Mouse (Mus musculus) cerebellum, postnatal 36 days (tissue): ENCODE measurements around the gene Noct.
"Not testable (repeated sequence)": the region's sequence is repeated elsewhere in the genome, so short reads cannot be mapped to it uniquely, and the experiment has no call there.

ENCODE experiments used
- DNase-seq, 2 experiments: peaks; one replicate each; pipeline ENCODE4 v3.0.0; 2021 to 2022; ENCODE audit warnings: mixed read lengths in 2 of 2

Gene Noct

GRCm38 (mm10) chr3:51224363-51225225 is at the start of gene Noct:
Noct (plus strand) TSS chr3:51224447.
- DNase-seq = peak; percentile 89 to 93

- DNase-seq = no peak
Observed at GRCm38 (mm10) chr3:51178158-51178557, 46.1 kb upstream of the Noct start.

DNA sequence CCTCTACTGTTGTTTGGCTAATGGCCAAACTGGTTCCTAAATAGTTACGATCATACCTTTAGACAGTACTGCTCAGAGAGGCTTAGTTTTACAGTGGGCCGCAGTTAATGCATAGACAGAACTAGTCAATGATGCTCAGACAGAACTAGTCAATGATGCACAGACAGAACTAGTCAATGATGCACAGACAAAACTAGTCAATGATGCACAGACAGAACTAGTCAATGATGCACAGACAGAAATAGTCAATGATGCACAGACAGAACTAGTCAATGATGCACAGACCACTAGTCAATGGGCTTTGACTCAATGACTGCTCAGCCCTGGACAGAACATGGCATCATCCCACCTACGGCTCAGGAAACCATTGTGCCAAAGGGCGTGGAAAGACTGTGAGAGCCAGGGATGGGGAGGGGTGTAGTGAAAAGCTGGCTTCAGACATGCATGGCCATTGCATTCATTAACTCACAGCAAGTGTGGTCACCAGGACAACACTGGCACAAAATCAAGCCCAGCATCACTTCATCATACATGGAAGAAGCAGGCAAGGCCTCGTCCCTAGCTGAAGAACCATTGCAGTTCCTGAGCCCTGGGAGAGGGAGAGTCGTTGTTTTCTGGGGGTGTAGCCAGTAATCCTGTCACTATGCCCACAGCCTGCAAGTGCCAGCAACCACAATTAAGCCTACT is 44.6 kb upstream of the Noct start:
- no peak for DNase-seq

GRCm38 (mm10) chr3:51180341-51180940 is 43.8 kb upstream of the Noct start:
- DNase-seq = no peak

DNA sequence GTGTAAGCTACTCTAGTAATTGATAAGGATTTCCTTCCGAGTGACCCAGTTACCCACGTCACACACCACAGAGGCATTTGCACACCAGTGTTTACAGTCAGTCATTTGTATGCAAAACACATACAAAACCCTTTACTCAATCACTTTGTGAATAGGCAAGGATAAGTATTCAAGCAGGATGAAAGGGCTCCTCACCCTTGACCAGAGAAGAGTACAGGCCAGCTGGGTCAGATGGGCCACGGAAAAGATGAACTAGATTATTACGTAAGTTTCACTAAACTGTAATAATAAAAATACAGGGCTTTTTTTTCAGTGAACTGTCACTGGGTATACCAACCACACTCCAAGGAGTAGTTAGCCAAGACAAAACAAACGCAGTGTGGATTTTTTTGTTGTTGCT is 41.8 kb upstream of the Noct start:
- no peak for DNase-seq

GRCm38 (mm10) chr3:51183508-51183907 is 40.7 kb upstream of the Noct start:
- DNase-seq = not testable (repeated sequence)

DNA sequence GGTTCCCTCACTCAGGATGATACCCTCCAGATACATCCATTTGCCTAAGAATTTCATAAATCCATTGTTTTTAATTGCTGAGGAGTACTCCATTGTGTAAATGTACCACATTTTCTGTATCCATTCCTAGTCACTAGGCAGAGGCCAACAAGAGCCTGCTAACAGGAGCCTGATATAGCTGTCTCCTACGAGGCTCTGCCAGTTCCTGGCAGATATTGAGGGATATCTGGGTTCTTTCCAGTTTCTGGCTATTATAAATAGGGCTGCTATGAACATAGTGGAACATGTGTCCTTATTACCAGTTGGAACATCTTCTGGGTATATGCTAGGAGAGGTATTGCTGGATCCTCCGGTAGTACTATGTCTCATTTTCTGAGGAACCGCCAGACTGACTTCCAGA is 40.3 kb upstream of the Noct start:
- DNase-seq = not testable (repeated sequence)

GRCm38 (mm10) chr3:51184715-51185114 is 39.5 kb upstream of the Noct start:
- no peak for DNase-seq

- DNase-seq = no peak
Observed at GRCm38 (mm10) chr3:51185406-51185805, 38.8 kb upstream of the Noct start.

GRCm38 (mm10) chr3:51194075-51194474 is 30.2 kb upstream of the Noct start:
- no peak for DNase-seq

- DNase-seq = no peak
Observed at GRCm38 (mm10) chr3:51195321-51195720, 28.9 kb upstream of the Noct start.

- no peak for DNase-seq
Observed at GRCm38 (mm10) chr3:51195736-51196135, 28.5 kb upstream of the Noct start.

GRCm38 (mm10) chr3:51196724-51197111 is 27.5 kb upstream of the Noct start:
- DNase-seq = no peak

GRCm38 (mm10) chr3:51197112-51197731 is 27.0 kb upstream of the Noct start:
- no peak for DNase-seq

DNA sequence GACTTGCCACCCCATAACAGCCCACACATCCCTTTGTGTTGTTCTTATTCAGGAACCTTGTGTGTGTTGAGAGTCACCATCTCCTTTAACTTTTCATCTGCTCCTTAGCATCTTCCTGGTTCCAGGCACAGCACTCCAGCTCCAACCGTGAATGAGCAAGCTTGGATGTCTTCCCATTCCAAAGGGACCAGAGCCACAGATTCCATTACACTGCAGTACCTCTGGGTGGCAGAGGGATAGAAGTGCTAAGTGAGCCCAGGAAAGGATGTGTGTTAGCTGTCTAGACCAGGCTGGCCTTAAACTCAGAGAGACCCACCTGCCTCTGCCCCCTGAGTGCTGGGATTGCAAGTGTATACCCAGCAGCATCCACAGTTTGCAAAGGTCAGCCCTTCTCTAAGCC is 26.0 kb upstream of the Noct start:
- DNase-seq = no peak

DNA sequence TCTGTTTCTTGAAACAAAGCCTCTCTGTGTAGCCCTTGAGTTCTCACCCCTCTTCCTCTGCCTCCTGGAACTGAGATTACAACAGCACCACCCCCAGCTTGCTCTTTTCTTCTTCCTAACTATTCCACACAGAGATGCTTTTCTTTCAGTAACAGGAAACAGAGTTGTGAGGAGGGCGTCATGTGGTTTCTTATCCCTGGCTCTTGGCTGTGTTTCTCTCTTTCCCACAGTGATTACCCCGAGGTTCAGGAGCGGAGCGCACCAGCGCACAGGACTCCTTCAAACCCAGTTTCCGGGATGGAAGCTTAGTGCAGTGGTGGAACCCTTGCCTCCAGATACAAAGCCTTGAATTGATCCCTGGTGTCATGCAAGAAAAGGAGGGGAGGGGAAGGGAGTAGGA is 25.1 kb upstream of the Noct start:
- DNase-seq = no peak

GRCm38 (mm10) chr3:51200311-51200710 is 23.9 kb upstream of the Noct start:
- no peak for DNase-seq

DNA sequence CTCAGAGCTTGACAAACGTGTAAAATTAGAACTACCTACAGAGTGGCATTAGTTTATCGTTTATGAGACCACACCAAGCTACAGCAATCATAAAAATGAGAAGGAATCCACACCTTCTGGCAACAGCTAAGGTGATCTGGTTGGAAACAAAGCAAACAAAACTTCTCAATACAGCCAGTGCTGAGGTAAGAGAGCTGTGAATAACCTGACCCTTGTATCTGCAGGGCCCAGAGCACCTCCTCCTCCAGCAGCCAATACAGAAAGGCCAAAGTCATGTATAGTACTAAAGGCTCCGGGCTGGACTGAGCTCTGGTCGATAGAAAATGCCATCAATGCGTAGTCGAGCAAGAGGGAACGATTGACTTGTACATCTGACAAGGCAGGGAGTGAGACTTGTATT is 23.4 kb upstream of the Noct start:
- no peak for DNase-seq

GRCm38 (mm10) chr3:51201986-51202385 is 22.3 kb upstream of the Noct start:
- DNase-seq = no peak

DNA sequence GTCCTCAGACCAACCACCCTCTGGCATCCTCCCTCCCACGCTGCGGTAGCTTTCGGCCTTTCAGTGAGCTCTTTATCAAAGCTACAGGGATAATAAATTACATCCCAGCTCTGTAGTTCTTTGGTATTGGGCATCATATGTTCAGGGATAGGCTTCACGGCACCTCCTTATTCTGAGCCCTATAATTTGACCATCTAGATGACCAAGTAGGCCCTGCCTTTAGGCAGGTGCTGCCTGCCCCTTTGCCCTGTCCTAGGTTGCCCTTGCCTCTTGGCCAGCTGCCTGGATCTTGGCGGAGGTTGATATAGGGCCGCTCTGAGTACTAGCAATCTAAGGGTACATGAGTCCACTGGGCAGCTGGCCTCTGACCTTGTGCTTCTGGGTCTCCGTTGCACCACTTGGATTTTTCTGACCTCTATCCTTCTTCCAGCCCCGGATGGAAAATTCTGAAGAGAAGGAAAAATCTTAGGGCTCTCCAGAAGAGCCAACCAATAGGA is 21.7 kb upstream of the Noct start:
- DNase-seq = no peak

DNA sequence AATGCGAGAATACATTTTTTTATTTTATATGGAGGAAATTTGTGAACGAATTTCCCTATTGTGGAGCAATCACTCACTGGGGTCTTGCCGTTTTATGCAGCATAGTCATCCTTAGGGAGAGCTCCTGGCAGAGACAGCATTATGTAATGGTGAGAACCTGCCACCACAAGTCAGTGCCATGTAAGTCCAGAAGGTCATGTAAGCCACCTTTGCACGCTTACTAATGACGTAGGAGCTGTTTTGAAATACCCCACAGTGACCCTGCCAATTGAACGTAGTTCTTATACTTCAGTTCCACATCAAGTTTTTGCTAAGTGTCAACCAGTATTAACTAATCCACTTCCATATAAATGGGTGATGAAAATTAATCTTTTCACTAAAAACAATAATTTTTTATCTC is 20.3 kb upstream of the Noct start:
- DNase-seq = no peak

- no peak for DNase-seq
Observed at GRCm38 (mm10) chr3:51204441-51204840, 19.8 kb upstream of the Noct start.

- DNase-seq = no peak
Observed at GRCm38 (mm10) chr3:51204897-51205296, 19.4 kb upstream of the Noct start.
